Mouse (Mus musculus): ENCODE measurements around the gene Btbd11.

- no peak for TF ChIP-seq CTCF (IDR thresholded peaks at IDR 0.05; ENCODE audit: extremely low read depth, insufficient read depth, insufficient read length, insufficient replicate concordance)
- no peak for TF ChIP-seq POLR2A (IDR thresholded peaks at IDR 0.05; ENCODE audit: low read depth, low read length)
These were observed 184.8 kb downstream of the Btbd11 start for GRCm38 (mm10) chr10:85571456-85571855.

Data from spleen, adult 2 months (tissue).